Mouse (Mus musculus) forebrain, embryonic 10.5 days (tissue): ENCODE results near the gene Adh7. TPM values are rescaled to one million over a fixed set of nuclear protein-coding genes. Genes with fewer than 3 reads are reported as not detected.

Experiments used
- DNase-seq: peaks from one replicate; pipeline ENCODE4 v3.0.0-alpha.2; 2017; ENCODE audit warnings: low spot score; ENCODE audit errors: extremely low spot score
- H3K27ac ChIP-seq: fragments of 300-500 bp; sonication (generic); 2 replicates; pipeline ENCODE4 v1.5.1; 2016; ENCODE audit warnings: mild to moderate bottlenecking
- H3K27me3 ChIP-seq: fragments of 300-500 bp; sonication (generic); 2 replicates; pipeline ENCODE4 v1.6.1; 2016; ENCODE audit warnings: mild to moderate bottlenecking; ENCODE audit not compliant: poor library complexity, severe bottlenecking
- H3K36me3 ChIP-seq: fragments of 300-500 bp; sonication (generic); replicated peaks from 2 replicates; pipeline ENCODE4 v1.6.1; 2016; ENCODE audit warnings: mild to moderate bottlenecking, moderate library complexity
- H3K4me1 ChIP-seq: fragments of 300-500 bp; sonication (generic); 2 replicates; pipeline ENCODE4 v1.6.1; 2016
- H3K4me3 ChIP-seq: fragments of 300-500 bp; sonication (generic); 2 replicates; pipeline ENCODE4 v1.5.1; 2016; ENCODE audit warnings: mild to moderate bottlenecking, moderate library complexity
- H3K9me3 ChIP-seq: fragments of 300-500 bp; sonication (generic); 2 replicates; pipeline ENCODE4 v1.6.1; 2016; ENCODE audit warnings: mild to moderate bottlenecking, moderate library complexity
- WGBS: fragments of 180-500 bp; shearing (Covaris S2); methylation state at CpG from one replicate; pipeline ENCODE4 v1.1.7; 2016; 5-methylcytosine and 5-hydroxymethylcytosine counted together
- polyA plus RNA-seq: library from polyadenylated mRNA; unstranded; fragments of >200 nt; fragmentation: Nextera tagmentation; extraction: Ambion mirVana; gene quantifications from 2 replicates; pipeline ENCODE4 v1.2.1, GENCODE M21; 2016

The Adh7 gene
- polyA plus RNA-seq, 1 experiment from 2014 or later = not detected

DNA sequence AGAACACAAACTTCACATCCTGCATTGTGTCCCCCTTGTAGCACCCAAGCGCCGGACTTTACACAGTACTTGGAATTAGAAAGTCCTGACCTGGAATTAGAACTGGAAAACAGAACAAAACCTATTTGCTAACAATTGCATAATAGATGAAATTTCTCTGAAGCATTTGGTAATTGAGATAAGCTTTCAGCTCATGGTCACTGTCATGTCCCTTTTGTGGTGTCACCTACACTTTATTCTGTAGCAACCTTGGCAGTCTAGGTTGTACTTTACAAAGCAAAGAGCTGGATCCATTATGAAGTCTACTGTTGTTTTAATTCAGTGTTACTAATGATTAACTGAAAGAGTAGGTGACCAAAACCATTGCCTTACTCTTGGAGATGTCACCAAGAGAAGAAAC, 9.5 kb downstream of the Adh7 start:
- Histone ChIP-seq H3K36me3 (no peaks in the 10 kb centered on the region), H3K27me3 (no peaks in the 10 kb centered on the region), H3K4me3 (no peak overlapping the region), H3K27ac (no peak overlapping the region), H3K4me1 (peaks cover 14% of the 10 kb centered on the region), H3K9me3 (no peaks in the 10 kb centered on the region)
- DNase-seq = no peak
- 96% methylated on average over 2 of the region's 2 CpGs for WGBS

DNA sequence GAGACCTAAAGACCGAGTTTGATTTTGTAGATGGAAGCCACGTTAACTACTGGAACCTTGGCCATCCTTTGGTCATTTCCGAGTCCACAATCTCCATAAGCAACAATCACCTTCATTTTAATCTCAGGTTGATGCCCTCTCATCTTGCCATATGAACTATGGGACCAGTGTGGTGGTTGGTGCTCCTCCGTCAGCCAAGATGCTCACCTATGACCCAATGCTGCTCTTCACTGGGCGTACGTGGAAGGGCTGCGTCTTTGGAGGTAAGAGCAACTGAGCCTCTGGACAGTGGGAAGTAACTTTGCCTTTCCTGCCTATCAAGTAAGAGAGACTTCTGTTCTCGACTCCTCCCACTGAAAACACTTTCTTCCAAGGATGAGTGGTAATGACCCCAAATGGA, 10.2 kb downstream of the Adh7 start:
- Histone ChIP-seq H3K4me1 (peaks cover 14% of the 10 kb centered on the region), H3K27me3 (no peaks in the 10 kb centered on the region), H3K27ac (no peak overlapping the region), H3K4me3 (no peak overlapping the region), H3K36me3 (no peaks in the 10 kb centered on the region), H3K9me3 (no peaks in the 10 kb centered on the region)
- no peak for DNase-seq
- 92% methylated on average over 8 of the region's 8 CpGs for WGBS

DNA sequence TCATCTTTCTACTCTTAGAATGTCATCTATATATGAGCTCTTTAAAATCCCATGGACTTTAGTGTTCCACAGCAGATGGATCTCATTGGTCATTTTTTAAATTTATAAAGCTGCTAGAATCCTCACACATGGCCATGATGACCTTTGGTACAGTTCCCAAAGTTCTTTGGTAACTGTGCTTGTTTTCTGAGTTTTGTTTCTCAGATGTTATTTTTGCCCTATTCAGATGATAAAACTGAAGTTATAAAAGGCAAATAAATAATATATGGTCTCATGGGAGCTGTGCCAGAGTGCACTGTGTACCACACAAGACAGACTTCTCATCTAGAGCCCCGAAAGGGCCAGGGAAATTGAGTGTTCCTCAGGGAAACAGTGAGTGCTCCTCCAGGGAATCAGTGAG, 11.9 kb downstream of the Adh7 start:
- H3K27ac ChIP-seq = no peak overlapping the region
- peaks cover 14% of the 10 kb centered on the region for H3K4me1 ChIP-seq
- no peaks in the 10 kb centered on the region for H3K27me3 ChIP-seq
- H3K36me3 ChIP-seq = no peaks in the 10 kb centered on the region
- no peak for DNase-seq
- 100% methylated on average over 1 of the region's 1 CpGs for WGBS
- H3K4me3 ChIP-seq = no peak overlapping the region
- no peaks in the 10 kb centered on the region for H3K9me3 ChIP-seq

DNA sequence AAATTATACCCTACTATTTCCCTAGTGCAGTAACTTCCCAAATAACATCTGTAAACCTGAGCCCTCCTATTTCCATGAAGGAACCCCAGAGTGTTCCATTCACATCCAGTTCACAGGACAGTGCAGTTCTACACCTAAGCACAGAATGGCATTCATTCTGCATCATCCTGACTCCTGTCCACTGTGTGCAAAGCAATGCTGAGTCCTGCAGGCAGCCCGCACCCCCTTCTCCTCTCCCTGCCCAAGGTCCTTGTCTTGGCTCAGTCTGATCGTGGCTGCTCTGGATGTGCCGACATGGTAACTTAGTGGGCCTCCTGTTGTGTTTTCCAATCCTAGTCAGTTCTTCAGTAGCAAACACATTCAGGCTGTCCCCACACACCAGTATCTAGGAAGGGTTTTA, 12.7 kb downstream of the Adh7 start:
- no peak for DNase-seq
- Histone ChIP-seq H3K4me1 (peaks cover 10% of the 10 kb centered on the region), H3K27ac (no peak overlapping the region), H3K4me3 (no peak overlapping the region), H3K9me3 (no peaks in the 10 kb centered on the region), H3K27me3 (no peaks in the 10 kb centered on the region), H3K36me3 (no peaks in the 10 kb centered on the region)
- 87% methylated on average over 3 of the region's 3 CpGs for WGBS

DNA sequence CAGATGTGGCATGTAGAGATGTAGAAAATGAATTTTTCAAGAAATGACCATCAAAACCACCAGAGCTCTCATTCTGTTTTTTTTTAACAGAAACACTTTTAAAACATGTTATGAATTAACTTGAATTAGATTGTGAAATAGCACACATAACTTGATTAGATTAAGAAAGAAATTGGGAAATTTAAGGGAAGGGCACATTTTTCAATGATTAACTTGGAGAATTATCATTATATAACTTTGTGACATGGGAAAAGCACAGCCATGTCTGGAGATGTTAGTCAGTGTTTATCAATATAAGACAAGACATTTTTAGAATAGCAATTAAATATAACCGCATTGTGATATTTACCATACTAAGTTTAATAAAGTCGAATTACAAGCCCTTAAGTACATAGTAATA, 14.0 kb downstream of the Adh7 start:
- Histone ChIP-seq H3K27me3 (no peaks in the 10 kb centered on the region), H3K9me3 (no peaks in the 10 kb centered on the region), H3K4me3 (no peak overlapping the region), H3K36me3 (no peaks in the 10 kb centered on the region), H3K4me1 (no peaks in the 10 kb centered on the region), H3K27ac (no peak overlapping the region)
- DNase-seq = no peak
- WGBS = 86% methylated on average over 2 of the region's 2 CpGs

DNA sequence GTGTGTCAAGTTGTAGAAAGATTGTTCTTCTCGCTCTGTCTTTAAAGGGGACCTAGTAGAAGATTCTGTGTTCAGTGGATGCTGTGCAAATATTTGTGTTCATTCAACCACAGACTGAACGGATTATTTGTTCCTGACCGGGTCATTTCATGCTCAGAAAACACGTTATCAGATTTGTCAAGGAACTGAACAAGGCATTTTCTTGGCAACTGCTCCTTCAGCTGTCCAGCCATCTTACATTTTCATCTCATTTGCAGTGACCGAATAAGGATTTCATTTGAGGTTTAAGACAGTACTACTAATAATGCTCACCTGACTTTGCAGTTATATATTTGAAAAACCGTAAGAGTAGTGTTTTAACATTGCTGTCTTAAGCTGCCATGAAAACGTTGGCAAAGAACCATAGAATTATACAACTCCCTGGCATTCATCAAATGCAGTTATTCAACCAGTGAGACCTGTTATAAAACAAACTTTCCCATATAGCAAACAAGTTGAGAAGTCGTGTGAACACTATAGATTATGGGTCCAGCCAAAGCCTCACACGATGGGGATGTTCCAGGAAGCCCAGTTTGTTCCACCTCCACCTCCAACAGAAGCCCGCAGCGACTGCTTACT, 19.1 kb downstream of the Adh7 start:
- Histone ChIP-seq H3K4me3 (no peak overlapping the region), H3K27me3 (no peaks in the 10 kb centered on the region), H3K9me3 (no peaks in the 10 kb centered on the region), H3K4me1 (no peaks in the 10 kb centered on the region), H3K27ac (no peak overlapping the region), H3K36me3 (no peaks in the 10 kb centered on the region)
- no peak for DNase-seq
- 79% methylated on average over 11 of the region's 11 CpGs for WGBS

DNA sequence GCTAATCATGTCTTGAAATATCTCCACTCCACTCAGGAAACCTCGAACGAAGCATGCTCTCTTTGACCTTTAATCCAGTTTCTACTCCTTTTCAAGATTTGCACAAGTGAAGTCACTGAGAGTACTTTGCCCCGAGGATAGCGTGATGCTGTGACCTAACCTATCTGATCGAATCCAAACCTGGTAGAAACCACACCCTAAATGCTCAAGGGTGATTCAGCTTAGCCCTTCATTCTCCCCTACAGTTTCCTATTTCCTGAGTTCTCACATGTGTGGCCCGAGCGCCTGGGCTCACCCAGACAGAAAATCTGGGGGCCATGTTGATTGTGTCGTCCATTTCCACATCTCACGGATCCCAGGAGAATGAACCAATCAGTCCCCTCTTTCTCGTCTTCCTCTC, 20.5 kb downstream of the Adh7 start:
- H3K27ac ChIP-seq = no peak overlapping the region
- DNase-seq = no peak
- H3K4me1 ChIP-seq = no peaks in the 10 kb centered on the region
- H3K36me3 ChIP-seq = no peaks in the 10 kb centered on the region
- 89% methylated on average over 10 of the region's 10 CpGs for WGBS
- H3K9me3 ChIP-seq = no peaks in the 10 kb centered on the region
- H3K4me3 ChIP-seq = no peak overlapping the region
- H3K27me3 ChIP-seq = no peaks in the 10 kb centered on the region

DNA sequence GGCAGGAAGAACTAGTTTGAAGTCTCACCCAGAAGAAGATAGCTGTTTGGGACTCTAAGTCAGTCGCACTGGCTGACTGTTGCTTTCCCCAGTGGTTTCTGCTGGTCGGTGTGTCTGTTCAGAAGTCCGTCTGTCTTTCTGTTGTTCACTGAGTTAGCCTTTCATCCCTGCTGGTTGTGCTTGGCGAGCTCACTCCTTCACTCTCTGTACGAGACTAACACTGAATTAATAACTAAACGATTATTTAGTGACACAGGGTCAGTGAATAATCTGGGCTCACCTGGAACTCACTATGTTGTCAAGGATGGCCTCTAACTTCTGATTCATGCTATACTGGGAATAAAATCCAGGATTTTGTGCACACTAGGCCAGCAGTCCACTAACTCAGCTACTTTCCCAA, 21.9 kb downstream of the Adh7 start:
- Histone ChIP-seq H3K4me3 (no peak overlapping the region), H3K27me3 (no peaks in the 10 kb centered on the region), H3K27ac (no peak overlapping the region), H3K4me1 (no peaks in the 10 kb centered on the region), H3K36me3 (no peaks in the 10 kb centered on the region), H3K9me3 (no peaks in the 10 kb centered on the region)
- no peak for DNase-seq
- 91% methylated on average over 6 of the region's 6 CpGs for WGBS

DNA sequence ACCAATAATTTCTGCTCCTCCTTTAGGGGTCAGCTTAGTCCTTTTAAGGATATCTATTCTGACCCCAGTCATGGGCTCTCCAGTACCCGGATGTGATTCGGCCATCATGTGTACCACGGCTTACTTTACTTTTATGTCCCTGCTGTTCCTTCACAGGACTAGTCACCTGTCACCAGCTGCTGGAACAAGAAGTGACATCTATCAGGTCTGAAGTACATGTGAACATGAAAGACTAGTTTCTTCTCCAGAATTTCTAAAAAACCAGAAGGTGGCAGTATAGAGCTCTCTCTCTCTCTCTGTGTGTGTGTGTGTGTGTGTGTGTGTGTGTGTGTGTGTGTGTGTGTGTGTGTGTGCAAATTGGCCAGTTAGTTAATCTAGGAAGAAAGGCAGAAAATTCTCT, 22.9 kb downstream of the Adh7 start:
- H3K4me3 ChIP-seq = no peak overlapping the region
- no peaks in the 10 kb centered on the region for H3K4me1 ChIP-seq
- H3K27me3 ChIP-seq = no peaks in the 10 kb centered on the region
- no peak for DNase-seq
- WGBS = 94% methylated on average over 3 of the region's 3 CpGs
- H3K27ac ChIP-seq = no peak overlapping the region
- no peaks in the 10 kb centered on the region for H3K36me3 ChIP-seq
- no peaks in the 10 kb centered on the region for H3K9me3 ChIP-seq

DNA sequence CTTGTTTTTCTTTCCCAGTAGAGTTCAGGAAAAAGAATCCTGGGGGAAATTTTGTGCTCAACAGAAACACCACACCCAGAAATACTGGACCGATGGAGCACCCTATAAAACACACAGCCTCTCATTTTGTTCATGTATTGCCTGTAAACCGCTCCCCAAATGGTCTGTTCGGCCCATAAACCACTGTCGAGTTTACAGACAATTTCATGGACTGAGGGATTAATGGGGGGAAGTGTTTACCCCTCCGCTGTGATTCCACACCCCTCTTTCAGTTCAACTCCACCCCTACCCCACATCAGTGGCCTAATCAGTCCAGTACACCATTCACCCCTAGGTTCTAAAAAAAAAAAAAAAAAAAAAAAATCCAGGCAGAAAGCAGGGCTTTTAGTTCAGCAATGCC, 23.4 kb downstream of the Adh7 start:
- WGBS = 85% methylated on average over 5 of the region's 5 CpGs
- H3K4me1 ChIP-seq = no peaks in the 10 kb centered on the region
- no peak overlapping the region for H3K4me3 ChIP-seq
- H3K27ac ChIP-seq = no peak overlapping the region
- DNase-seq = no peak
- no peaks in the 10 kb centered on the region for H3K36me3 ChIP-seq
- H3K27me3 ChIP-seq = no peaks in the 10 kb centered on the region
- H3K9me3 ChIP-seq = no peaks in the 10 kb centered on the region

DNA sequence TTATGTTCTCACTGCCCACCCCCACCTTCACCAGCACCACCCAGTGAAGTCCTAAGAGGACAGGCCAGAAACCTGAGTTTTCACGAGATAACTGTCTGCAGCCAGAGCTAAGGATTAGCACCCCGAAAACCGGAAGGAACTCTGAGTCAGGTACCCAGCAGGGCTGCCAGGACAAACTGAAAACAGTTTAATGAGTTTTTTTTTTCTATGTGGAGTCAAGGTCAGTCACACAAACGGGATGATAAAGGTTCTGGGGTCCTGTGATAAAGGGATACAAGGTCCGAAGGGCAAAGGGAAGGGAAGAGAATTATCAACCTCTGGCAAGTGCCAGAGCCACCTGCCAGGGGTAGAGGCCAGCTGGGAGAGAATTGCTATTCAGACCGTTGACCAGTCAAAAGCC, 23.8 kb downstream of the Adh7 start:
- Histone ChIP-seq H3K27me3 (no peaks in the 10 kb centered on the region), H3K27ac (no peak overlapping the region), H3K4me1 (no peaks in the 10 kb centered on the region), H3K4me3 (no peak overlapping the region), H3K9me3 (no peaks in the 10 kb centered on the region), H3K36me3 (no peaks in the 10 kb centered on the region)
- WGBS = 67% methylated on average over 6 of the region's 6 CpGs
- no peak for DNase-seq

DNA sequence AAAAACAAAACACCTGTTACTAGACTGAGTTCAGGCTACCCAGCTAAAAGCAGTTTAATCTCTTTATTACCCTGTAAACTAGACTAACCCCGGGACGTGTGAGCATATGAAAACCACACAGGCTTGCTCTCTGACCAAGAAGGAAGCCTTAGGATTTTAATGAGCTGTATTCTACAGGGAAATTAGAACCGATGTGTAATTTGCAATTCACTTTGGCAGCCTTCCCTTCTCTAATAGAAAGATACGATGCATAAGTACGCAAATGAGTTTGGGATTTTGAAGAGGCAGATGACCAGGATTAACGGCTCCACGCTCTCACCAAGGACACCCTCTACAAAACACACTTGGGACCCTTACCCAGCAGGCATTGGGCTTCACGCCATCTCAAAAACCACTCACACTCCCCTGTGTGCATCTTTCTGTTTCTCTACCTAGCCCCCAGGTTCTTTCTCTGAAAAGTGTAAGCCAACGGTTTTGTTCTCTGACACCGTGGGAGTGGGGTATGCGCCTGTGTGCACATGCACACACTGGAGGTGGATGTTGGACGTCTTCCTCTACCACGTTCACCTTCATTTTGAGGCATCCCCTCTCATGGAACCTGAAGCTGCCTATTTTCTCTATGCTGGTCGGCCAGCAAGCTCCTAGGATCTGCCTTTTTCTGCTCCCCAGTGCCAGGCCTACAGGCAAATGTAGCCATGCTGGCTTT, 24.6 kb downstream of the Adh7 start:
- no peak for DNase-seq
- H3K4me1 ChIP-seq = no peaks in the 10 kb centered on the region
- no peak overlapping the region for H3K27ac ChIP-seq
- H3K36me3 ChIP-seq = no peaks in the 10 kb centered on the region
- 91% methylated on average over 14 of the region's 14 CpGs for WGBS
- H3K9me3 ChIP-seq = no peaks in the 10 kb centered on the region
- no peak overlapping the region for H3K4me3 ChIP-seq
- no peaks in the 10 kb centered on the region for H3K27me3 ChIP-seq

DNA sequence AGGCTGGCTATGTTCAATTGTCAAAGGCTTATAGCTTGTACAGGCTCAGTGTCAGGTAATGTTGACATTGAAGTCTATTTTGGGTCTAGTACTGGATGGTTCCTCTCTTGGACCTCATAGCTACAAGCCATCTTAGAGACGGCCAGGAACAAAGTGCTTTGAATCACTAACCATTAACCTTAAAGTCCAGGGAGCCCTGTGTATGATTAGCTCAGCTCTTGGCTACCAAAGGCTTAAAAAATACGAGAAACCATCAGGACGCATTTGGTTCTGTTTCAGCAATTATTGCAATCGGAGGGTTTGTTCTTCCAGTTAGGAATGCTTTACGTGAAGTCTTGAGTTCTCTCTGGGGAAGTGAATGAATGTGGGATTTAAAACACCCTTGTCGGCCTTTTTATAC, 25.4 kb downstream of the Adh7 start:
- no peaks in the 10 kb centered on the region for H3K4me1 ChIP-seq
- H3K9me3 ChIP-seq = no peaks in the 10 kb centered on the region
- H3K27ac ChIP-seq = no peak overlapping the region
- H3K36me3 ChIP-seq = no peaks in the 10 kb centered on the region
- H3K27me3 ChIP-seq = no peaks in the 10 kb centered on the region
- 92% methylated on average over 6 of the region's 6 CpGs for WGBS
- no peak for DNase-seq
- H3K4me3 ChIP-seq = no peak overlapping the region
